Mouse (Mus musculus) bone marrow, adult 2 months (tissue): ENCODE measurements around the gene Mllt10.

Experiments
- CTCF ChIP-seq: fragments of 200-500 bp; IDR thresholded peaks from 2 replicates; pipeline ENCODE4 v1.5.1; 2011; ENCODE audit warnings: low read length, control low read depth; ENCODE audit not compliant: control insufficient read depth, insufficient read depth
- POLR2A ChIP-seq: fragments of 200-500 bp; IDR thresholded peaks from 2 replicates; pipeline ENCODE4 v1.6.1; 2011; ENCODE audit warnings: low read depth, mild to moderate bottlenecking, control low read depth, low read length, borderline replicate concordance; ENCODE audit not compliant: control insufficient read depth

GRCm38 (mm10) chr2:18229279-18229678 lies 174.2 kb downstream of the Mllt10 start:
- TF ChIP-seq CTCF (no peak), POLR2A (no peak)
